In the genomic region with DNA sequence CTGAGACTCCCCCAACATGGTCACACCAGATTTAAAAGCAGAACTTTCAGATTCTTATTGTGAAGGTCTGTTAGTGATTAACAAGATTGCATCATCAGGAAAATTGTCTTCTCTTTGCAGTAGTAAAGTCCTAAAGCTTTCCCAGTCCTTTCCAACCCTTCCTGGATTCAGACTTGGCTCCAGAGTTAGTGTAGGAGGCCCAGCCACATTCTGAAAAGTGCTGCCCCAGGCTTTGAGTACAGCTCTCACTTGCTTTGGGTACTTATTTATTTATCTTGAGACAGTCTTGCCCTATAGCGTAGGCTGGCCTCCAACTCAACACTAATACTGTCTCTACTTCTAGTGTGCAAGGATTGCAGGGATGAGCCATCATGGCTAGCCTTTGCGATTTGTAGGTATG, we compare ENCODE assay signal across 8 mouse cellular contexts. TPM values are rescaled to one million over a fixed set of nuclear protein-coding genes. Genes with fewer than 3 reads are reported as not detected.
A peak's percentile ranks its signal among the peaks of the same experiment; 100 is the strongest.
DNase-seq lines count a peak whose midpoint lies in the region; ATAC-seq and TF ChIP-seq lines count a peak whose summit lies in the region.

No protein-coding gene starts in this region.

- intact Hi-C loops in left cerebral cortex, adult 2 months (cut with DNase I): no loop called here
- intact Hi-C loops in left cerebral cortex, postnatal 14 days (cut with DNase I): no loop called here

- no peak for DNase-seq in left cerebral cortex, adult 2 months (ENCODE audit: extremely low spot score in 1 of 2, low spot score in 2 of 2)
- DNase-seq in left cerebral cortex, postnatal 14 days (ENCODE audit: low spot score in 2 of 2): no peak
- peak; percentile 34 for DNase-seq in kidney, postnatal 0 days (ENCODE audit: low spot score)
- no peak for DNase-seq in left cerebral cortex, adult 11 months (ENCODE audit: low spot score)
- DNase-seq in layer of hippocampus, postnatal 25 days (ENCODE audit: extremely low spot score in 1 of 2, low spot score in 1 of 2): no peak

- peak overlapping the region; percentile 83 for H3K4me3 ChIP-seq in left cerebral cortex, adult 2 months
- peak overlapping the region; percentile 93 for H3K4me3 ChIP-seq in forebrain, embryonic 13.5 days
- H3K4me3 ChIP-seq in kidney, postnatal 0 days (replicated peaks; ENCODE audit: low read depth, low read length): peak overlapping the region; percentile 23
- H3K4me3 ChIP-seq in neural tube, embryonic 14.5 days (ENCODE audit: low read depth, low read length): peak overlapping the region; percentile 21

- no peak overlapping the region; the same call in 1 of the 2 replicates for H3K27ac ChIP-seq in left cerebral cortex, adult 2 months
- no peak overlapping the region for H3K27ac ChIP-seq in forebrain, embryonic 13.5 days
- peak overlapping the region; percentile 31; the same call in 1 of the 2 replicates for H3K27ac ChIP-seq in kidney, postnatal 0 days
- no peak overlapping the region for H3K27ac ChIP-seq in neural tube, embryonic 14.5 days (ENCODE audit: low read depth, low read length)

- TF ChIP-seq CTCF in left cerebral cortex, adult 2 months (IDR thresholded peaks at IDR 0.05): no peak
- no peak for TF ChIP-seq CTCF in kidney, postnatal 0 days (IDR thresholded peaks at IDR 0.05; ENCODE audit: low read depth)

- 69% methylated on average over 2 of the region's 2 CpGs for WGBS in forebrain, embryonic 13.5 days
- 34% methylated on average over 2 of the region's 2 CpGs for whole genome bisulfite sequencing in kidney, postnatal 0 days
- 77% methylated on average over 2 of the region's 2 CpGs for WGBS in neural tube, embryonic 14.5 days

- no peaks in the 10 kb centered on the region for H3K9me3 ChIP-seq in forebrain, embryonic 13.5 days (replicated peaks)
- no peaks in the 10 kb centered on the region for H3K9me3 ChIP-seq in kidney, postnatal 0 days (replicated peaks; ENCODE audit: low read length)
- no peaks in the 10 kb centered on the region for H3K9me3 ChIP-seq in neural tube, embryonic 14.5 days (ENCODE audit: control insufficient read depth, low read length)

- H3K36me3 ChIP-seq in forebrain, embryonic 13.5 days (ENCODE audit: poor library complexity, severe bottlenecking): peaks cover 15% of the 10 kb centered on the region
- H3K36me3 ChIP-seq in kidney, postnatal 0 days (ENCODE audit: insufficient read depth, low read length): peaks cover 11% of the 10 kb centered on the region; the same call in 1 of the 2 replicates
- H3K36me3 ChIP-seq in neural tube, embryonic 14.5 days (ENCODE audit: control insufficient read depth, insufficient read depth, low read length): 0 out of 2 replicates have a peak, but pooled peaks cover 6% of the 10 kb centered on the region

- H3K27me3 ChIP-seq in forebrain, embryonic 13.5 days: no peaks in the 10 kb centered on the region
- no peaks in the 10 kb centered on the region for H3K27me3 ChIP-seq in kidney, postnatal 0 days (ENCODE audit: insufficient read depth, low read length)
- no peaks in the 10 kb centered on the region for H3K27me3 ChIP-seq in neural tube, embryonic 14.5 days (ENCODE audit: control insufficient read depth, insufficient read depth, low read length)

- peaks cover 71% of the 10 kb centered on the region for H3K4me1 ChIP-seq in forebrain, embryonic 13.5 days
- peaks cover 34% of the 10 kb centered on the region for H3K4me1 ChIP-seq in kidney, postnatal 0 days (replicated peaks; ENCODE audit: insufficient read depth, low read length)
- peaks cover 51% of the 10 kb centered on the region for H3K4me1 ChIP-seq in neural tube, embryonic 14.5 days (ENCODE audit: control insufficient read depth, insufficient read depth, low read length)

- peak overlapping the region; percentile 65 for H3K9ac ChIP-seq in forebrain, embryonic 13.5 days
- peak overlapping the region; percentile 28; the same call in 1 of the 2 replicates for H3K9ac ChIP-seq in kidney, postnatal 0 days (ENCODE audit: low read depth, low read length)
- 0 out of 2 replicates have a peak overlapping the region, but pooled peaks have one; percentile 12 for H3K9ac ChIP-seq in neural tube, embryonic 14.5 days (replicated peaks; ENCODE audit: low read depth, low read length)

- ATAC-seq in forebrain, embryonic 13.5 days: no peak
- ATAC-seq in kidney, postnatal 0 days (replicated peaks; ENCODE audit: low FRiP score, low read depth): no peak
- ATAC-seq in neural tube, embryonic 14.5 days (ENCODE audit: low read depth): no peak
- no peak for ATAC-seq in megakaryocyte-erythroid progenitor cell, adult 5-6 weeks (replicated peaks; ENCODE audit: low FRiP score, low TSS enrichment, poor library complexity, severe bottlenecking)

- H3K4me2 ChIP-seq in forebrain, embryonic 13.5 days: peak overlapping the region; percentile 100
- H3K4me2 ChIP-seq in kidney, postnatal 0 days (ENCODE audit: low read length): peak overlapping the region; percentile 84
- H3K4me2 ChIP-seq in neural tube, embryonic 14.5 days (ENCODE audit: low read depth, low read length): peak overlapping the region; percentile 99

RNA-seq across cellular contexts. Expression of a gene that starts 4.6 kb away (rescaled TPM):
- total RNA-seq in left cerebral cortex, adult 2 months (2021): 10 to 100 TPM; 56.2 to 58.2 TPM
- 10 to 100 TPM; 43.5 to 44.8 TPM for total RNA-seq in left cerebral cortex, postnatal 14 days (2021)
- 30.2 and 31.5 TPM in 2 replicates for polyA plus RNA-seq in forebrain, embryonic 13.5 days (2015; fragmentation: Nextera tagmentation; extraction: Ambion mirVana)
- 38.3 and 41.5 TPM in 2 replicates for polyA plus RNA-seq in kidney, postnatal 0 days (2015; fragmentation: Nextera tagmentation; extraction: Ambion mirVana)
- 17.0 and 19.9 TPM in 2 replicates for polyA plus RNA-seq in neural tube, embryonic 14.5 days (2014; fragmentation: Nextera tagmentation; extraction: Ambion mirVana)
- total RNA-seq in layer of hippocampus, postnatal 25 days (2021): 10 to 100 TPM; 49.7 to 54.1 TPM
- 33.5 and 37.7 TPM in 2 replicates for total RNA-seq in megakaryocyte-erythroid progenitor cell, adult 5-6 weeks (2014; fragmentation: Nextera tagmentation)
- 25.4 and 28.1 TPM in 2 replicates for total RNA-seq in megakaryocyte-erythroid progenitor cell, adult 5-6 weeks (2017)

Comparison
In these comparisons a context has a peak if more than half of its experiments do, and no peak if none do; other contexts are left out.
1. H3K4me3 ChIP-seq: peak in every context shown above with its lines; median percentile 93 in forebrain, embryonic 13.5 days; 83 in left cerebral cortex, adult 2 months; 23 in kidney, postnatal 0 days; 21 in neural tube, embryonic 14.5 days.
2. H3K9ac ChIP-seq: peak in every context shown above with its lines; median percentile 65 in forebrain, embryonic 13.5 days; 28 in kidney, postnatal 0 days; 12 in neural tube, embryonic 14.5 days.